Mouse (Mus musculus): ENCODE measurements around the gene Ovca2. TPM values are rescaled to one million over a fixed set of nuclear protein-coding genes. Genes with fewer than 3 reads are reported as not detected.

Ovca2 gene
- polyA plus RNA-seq (2012) = 1.7 and 3.0 TPM in 2 replicates

- no peak for TF ChIP-seq GATA1 (IDR thresholded peaks at IDR 0.05; ENCODE audit: low read length)
Measured at GRCm38 (mm10) chr11:75178672-75179208, at the start of gene Ovca2. TSS of gene Ovca2 (minus strand) at chr11:75178835.

DNA sequence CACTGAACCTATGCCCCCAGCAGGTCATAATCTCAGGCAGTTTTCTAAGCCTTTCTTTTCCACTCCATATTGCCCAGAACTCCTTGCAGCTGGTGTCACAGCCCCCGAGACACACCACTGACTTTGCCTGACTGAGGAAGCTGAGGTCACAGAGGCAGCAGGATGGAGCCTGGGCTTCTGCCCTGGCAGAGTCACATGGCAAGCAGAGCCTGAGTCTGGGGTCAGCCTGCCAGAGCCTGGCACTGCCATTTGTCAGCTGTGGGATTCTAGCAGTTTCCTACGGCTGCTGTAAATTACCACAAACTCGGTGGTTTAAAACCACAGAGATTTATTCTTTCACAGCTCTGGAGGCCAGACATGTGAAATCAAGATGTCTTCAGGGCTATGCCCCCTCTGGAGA is 49.0 kb upstream of the Ovca2 start:
- no peak for TF ChIP-seq GATA1 (IDR thresholded peaks at IDR 0.05; ENCODE audit: low read length)

GRCm38 (mm10) chr11:75224835-75225234 is 46.2 kb upstream of the Ovca2 start:
- TF ChIP-seq GATA1 (IDR thresholded peaks at IDR 0.05; ENCODE audit: low read length) = no peak

DNA sequence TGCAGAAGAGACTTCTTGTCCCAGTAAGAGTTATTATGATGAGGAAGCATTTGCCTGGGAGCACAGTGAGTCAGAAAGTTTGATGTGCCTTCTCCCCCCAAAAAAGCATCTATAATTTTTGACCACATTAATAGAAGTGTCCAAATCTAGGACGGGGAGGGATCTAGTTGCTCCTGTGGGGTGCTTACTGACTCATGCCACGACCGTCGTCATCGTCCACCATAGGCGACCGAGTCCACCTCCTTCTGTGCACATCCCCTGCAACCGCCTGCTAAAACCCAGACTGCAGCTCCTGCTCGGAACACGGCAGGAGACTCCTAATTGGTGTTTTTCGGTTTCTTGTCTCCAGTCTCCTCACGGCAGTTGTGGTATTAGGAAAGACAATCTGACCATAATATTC is 45.4 kb upstream of the Ovca2 start:
- TF ChIP-seq GATA1 (IDR thresholded peaks at IDR 0.05; ENCODE audit: low read length) = no peak

DNA sequence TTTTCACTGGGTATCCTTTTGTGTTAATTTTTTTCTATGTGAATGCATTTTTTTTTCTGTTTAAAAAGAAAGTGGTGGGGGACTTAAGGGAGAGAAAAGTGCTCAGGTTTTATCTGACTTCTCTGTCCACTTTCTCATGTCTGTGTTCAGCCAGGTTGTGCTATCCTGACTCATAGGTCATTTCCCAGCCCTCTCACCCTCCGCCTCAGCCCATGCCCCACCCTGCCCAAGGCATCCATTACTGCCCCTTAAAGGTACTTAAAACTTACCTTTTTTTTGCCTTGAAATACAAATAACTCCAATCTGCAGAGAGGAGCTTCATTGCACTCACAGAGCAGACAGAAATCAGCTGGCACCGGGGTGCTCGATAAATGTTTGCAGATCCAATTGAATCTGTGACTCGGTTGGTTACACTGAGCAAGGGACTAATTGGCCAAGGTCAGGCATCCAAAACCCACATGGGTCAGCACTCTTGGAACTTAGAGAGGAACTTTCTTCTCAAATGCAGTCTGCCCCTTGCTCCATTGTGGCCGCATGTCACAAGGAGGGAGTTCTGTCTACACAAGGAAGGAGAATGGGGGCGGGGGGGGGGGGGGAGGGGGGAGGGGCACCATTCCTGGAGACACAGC is 42.0 kb upstream of the Ovca2 start:
- TF ChIP-seq GATA1 (IDR thresholded peaks at IDR 0.05; ENCODE audit: low read length) = no peak

- TF ChIP-seq GATA1 (IDR thresholded peaks at IDR 0.05; ENCODE audit: low read length) = no peak
Measured at GRCm38 (mm10) chr11:75220115-75220514, 41.5 kb upstream of the Ovca2 start.

- TF ChIP-seq GATA1 (IDR thresholded peaks at IDR 0.05; ENCODE audit: low read length) = no peak
Measured at GRCm38 (mm10) chr11:75214081-75214950, 35.7 kb upstream of the Ovca2 start.

DNA sequence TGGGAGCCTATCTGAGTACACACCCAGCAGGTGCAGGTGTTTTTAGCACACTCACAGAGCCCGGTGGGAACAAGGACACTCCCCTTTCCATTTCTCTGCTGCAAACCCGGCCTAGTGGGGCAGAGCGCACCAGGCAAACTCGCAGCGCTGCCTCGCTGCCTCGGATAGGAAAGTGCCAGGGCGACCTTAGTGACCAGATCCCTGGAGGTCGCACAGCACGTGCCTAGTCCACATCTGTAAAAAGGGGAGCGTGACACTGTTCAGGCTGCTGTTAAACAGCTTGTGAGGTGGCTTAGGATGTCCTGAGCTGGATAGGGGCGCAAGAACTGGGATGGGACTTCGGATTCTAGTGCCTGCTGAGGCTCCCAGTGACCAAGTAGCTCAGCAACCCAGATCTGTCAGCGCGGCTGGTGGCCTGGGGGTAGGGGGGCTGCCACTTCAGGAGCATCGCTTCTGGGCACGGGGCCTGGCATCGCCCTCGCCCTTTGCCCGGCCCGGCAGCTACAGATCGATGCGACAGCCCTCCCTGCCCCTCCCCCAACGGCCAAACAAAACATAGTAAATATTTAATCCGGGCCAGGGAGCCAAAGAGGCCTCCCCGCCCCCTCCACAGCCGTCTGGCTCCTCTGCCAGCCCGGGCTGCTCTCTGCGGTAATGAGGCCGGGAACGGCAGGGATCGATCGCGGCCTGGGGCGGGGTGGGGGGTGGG is 34.9 kb upstream of the Ovca2 start:
- no peak for TF ChIP-seq GATA1 (IDR thresholded peaks at IDR 0.05; ENCODE audit: low read length)

DNA sequence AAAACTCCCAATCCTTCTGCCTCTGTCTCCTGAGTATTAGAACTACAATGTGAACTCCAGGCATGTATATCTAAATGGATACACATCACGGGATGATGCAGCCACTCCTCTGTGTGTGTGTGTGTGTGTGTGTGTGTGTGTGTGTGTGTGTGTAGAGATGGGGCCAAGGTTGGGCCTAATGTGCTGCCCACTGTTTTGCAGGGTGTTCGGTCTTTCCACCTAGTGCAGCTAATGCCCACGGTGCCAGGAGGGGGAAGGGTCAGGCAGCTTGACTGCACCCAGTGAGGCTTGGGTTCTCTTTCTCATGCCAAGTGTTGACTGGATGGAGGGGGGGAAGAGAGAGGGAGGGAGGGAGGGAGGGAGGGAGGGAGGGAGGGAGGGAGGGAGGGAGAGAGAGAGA is 34.2 kb upstream of the Ovca2 start:
- no peak for TF ChIP-seq GATA1 (IDR thresholded peaks at IDR 0.05; ENCODE audit: low read length)

GRCm38 (mm10) chr11:75212031-75212667 is 33.5 kb upstream of the Ovca2 start:
- TF ChIP-seq GATA1 (IDR thresholded peaks at IDR 0.05; ENCODE audit: low read length) = no peak

DNA sequence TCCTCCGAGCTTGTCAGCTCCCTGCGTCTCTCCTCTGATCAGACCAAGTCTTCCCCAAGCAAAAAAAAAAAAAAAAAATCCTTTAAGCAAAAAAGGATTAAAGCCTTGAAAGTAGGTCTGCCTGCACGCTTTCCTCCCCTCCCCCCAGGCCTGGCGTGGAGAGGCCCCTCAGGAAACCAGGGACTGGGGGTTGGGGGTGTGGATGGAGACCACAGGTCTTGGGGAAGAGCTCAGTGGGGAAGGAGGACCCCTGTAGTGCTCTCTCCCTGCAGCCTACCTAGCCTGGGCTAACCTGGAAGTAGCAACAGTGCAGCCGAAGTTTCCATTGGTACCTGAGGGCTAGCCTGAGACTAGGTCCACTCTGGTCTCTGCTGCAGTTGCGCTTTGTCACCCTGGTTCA is 32.1 kb upstream of the Ovca2 start:
- TF ChIP-seq GATA1 (IDR thresholded peaks at IDR 0.05; ENCODE audit: low read length) = no peak

GRCm38 (mm10) chr11:75210093-75210492 is 31.5 kb upstream of the Ovca2 start:
- TF ChIP-seq GATA1 (IDR thresholded peaks at IDR 0.05; ENCODE audit: low read length) = no peak

DNA sequence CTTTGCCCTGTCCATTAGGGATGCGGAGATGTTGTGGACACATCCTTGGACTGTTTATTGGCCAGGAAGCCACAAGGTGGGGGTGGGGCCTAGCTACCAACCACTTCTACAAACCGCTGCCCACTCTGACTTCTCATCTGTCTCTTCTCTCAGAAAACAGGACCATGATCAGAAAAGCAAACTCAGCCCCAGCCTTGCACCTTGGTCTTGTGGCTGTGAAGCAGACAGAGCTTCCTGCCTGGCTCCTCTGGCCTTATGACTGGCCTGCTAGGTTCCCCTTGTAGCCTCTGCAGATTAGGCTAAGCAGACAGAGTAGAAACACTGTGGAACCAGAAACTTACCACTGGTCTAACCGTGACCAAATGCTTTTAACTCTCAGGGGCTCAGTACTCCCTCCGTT is 30.7 kb upstream of the Ovca2 start:
- TF ChIP-seq GATA1 (IDR thresholded peaks at IDR 0.05; ENCODE audit: low read length) = no peak

- no peak for TF ChIP-seq GATA1 (IDR thresholded peaks at IDR 0.05; ENCODE audit: low read length)
Measured at GRCm38 (mm10) chr11:75206347-75206746, 27.7 kb upstream of the Ovca2 start.

DNA sequence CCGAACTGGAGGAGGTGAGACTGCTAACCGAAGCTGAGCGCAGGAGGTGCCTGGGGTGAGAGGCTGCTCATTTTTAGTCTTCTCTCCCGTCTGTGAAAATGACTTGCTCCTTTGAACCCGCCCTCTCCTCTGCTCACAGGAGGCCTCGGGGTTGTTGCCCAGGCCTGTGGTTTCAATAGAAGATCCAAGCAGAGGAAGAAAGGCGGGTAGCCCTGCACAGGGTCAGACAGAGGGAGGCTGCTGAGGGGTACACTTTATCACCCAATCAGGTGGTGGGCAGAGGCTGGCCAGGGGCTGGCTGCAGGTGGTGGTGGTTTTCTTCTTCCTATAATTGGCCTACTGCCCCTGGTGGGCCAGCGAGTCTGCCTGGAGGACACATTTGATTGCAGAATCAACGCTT is 25.8 kb upstream of the Ovca2 start:
- no peak for TF ChIP-seq GATA1 (IDR thresholded peaks at IDR 0.05; ENCODE audit: low read length)

DNA sequence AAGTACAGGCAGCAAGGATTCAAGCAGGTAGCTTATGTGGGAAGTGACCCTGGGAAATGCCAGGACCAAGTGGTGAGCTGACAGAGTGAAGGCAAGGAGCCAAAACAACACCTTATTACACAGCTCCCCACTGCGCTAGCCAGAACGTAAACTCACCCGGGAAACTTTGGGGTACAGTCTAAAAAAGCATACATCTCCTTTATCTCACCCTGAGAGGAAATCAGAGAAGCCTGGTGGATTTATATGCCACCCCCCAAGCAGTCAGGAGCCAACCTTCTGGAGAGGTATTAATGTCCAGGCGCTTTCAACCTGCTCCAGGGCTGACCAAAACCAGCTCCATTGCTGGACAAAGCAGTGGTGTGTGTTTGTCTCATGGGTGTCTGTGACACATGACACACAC is 25.3 kb upstream of the Ovca2 start:
- no peak for TF ChIP-seq GATA1 (IDR thresholded peaks at IDR 0.05; ENCODE audit: low read length)

Measured in G1E-ER4 (cell line).